Mouse (Mus musculus) ES-CJ7 (cell line): ENCODE measurements at regions not wholly inside any gene's neighbourhood (a gene's known extent, or its start where the extent isn't known, plus 50 kb on each side); places are given as distances from the start of the nearest gene placed in this dataset.
A peak's percentile ranks its signal among the peaks of the same experiment; 100 is the strongest.

Source experiments
- DNase-seq: peaks from one replicate; pipeline ENCODE4 v3.0.0; 2011; ENCODE audit warnings: low read depth, low spot score

- no peak for DNase-seq
These were observed 189.8 kb upstream of the Cxcr4 start for GRCm38 (mm10) chr1:128781871-128782270.

- no peak for DNase-seq
These were observed 189.2 kb upstream of the Cxcr4 start for GRCm38 (mm10) chr1:128781311-128781710.

GRCm38 (mm10) chr1:128779586-128780158, 187.6 kb upstream of the Cxcr4 start:
- DNase-seq = peak; percentile 70

GRCm38 (mm10) chr1:128772440-128772839, 180.3 kb upstream of the Cxcr4 start:
- no peak for DNase-seq

DNA sequence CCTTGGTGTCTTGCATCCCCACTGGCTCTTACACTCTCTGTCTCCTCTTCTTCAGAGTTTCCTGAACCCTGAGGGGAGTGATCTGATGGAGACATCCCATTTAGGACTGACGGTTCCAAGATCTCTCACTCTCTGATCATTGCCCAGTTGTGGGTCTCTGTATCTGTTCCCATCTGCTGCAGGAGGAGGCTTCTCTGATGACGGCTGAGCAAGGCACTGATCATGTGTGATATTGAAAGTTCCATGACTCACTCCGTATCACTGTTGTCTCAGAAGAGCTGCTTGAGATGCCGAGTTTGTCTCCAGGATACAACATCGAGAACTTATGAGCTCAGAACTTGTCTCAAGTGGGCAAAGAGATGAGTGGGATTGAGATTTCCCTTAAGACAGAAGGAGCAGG, 178.7 kb upstream of the Cxcr4 start:
- DNase-seq = no peak

GRCm38 (mm10) chr1:128767991-128768390, 175.9 kb upstream of the Cxcr4 start:
- no peak for DNase-seq

- DNase-seq = no peak
These were observed 175.3 kb upstream of the Cxcr4 start for GRCm38 (mm10) chr1:128767415-128767814.

DNA sequence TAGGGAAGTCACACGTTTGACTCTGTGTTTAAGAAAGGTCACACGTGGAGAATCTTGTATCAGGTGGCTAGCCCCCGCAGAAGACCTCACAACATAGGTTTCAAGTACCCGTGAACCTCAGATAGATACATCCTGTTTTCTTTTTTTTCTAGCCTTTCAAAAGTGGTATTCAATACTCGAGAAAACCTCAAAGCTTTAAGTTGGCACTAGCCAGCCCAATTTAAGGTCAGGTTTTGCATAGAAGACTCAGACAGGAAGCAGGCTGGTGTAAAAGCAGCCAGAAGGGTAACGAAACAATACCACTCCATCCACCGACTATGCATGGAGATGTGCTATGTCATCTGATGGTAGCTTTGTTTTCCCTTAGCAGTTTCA, 174.8 kb upstream of the Cxcr4 start:
- DNase-seq = no peak

DNA sequence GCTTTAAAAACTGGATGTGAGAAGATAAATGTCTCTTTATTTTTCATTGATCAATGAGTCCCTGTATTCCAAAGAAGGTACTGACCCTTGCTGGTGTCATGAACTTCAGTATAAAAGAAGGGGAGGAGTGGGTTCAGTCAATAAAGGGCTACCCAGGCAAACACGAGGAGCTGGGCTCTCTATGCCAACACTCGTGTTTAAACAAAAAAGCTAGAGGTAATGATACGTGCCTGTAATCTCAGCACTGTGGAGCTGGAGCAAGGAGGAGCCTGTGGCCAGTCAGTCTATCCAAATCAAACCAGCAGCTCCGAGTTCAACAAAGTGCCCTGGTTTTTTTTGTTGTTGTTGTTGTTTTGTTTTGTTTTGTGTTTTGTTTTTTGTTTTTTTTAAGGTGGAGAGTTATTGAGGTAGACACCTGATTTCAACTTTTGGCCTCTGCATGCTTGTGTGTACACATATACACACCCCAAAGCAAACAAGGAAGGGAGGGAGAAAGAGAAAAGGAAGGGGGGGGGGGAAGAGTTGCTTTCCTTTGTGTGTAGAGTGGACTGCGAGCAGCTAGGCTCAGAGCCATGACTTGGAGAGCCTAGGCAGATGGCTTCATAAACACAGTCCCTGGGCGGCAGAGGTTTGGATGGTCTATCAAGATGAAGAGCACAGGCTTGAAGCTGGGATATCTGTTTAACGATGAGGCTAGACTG, 174.2 kb upstream of the Cxcr4 start:
- no peak for DNase-seq

DNA sequence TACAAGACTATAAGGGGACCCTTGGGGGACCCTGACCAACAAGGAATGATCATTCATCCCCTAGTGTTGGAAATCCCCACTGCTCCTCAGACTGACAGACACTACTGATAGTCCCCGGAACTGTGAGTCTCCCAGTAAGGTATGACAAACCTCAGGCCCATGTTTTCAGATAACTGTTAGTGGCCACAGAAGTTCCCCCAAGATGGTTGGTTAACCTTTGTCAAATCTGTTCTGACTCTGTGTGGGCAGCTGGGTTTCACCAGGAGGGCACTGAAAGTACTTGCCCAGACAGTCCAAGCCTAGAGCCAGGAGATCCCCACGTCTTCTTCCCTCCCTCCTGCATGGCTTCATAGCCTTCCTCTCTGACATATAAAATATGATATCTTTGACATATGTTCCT, 173.5 kb upstream of the Cxcr4 start:
- no peak for DNase-seq

DNA sequence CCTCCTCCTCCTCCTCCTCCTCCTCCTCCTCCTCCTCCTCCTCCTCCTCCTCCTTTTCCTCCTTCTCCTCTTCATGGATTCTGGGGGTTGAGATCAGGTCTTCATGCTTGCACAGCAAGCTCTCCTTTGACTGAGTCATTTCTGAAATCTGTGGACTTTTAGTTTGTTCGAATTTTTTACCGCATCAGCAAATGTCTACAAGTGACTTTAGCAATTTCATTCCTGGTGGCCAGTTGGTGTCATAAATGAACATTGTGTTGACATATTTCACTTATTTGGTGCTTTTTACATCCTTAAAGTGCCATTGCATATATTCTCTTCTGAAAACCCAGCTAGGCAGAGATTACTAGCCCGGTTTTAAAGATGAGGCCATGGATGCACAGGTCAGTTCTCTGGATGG, 173.0 kb upstream of the Cxcr4 start:
- no peak for DNase-seq

- DNase-seq = no peak
These were observed 170.8 kb upstream of the Cxcr4 start for GRCm38 (mm10) chr1:128762854-128763253.

DNA sequence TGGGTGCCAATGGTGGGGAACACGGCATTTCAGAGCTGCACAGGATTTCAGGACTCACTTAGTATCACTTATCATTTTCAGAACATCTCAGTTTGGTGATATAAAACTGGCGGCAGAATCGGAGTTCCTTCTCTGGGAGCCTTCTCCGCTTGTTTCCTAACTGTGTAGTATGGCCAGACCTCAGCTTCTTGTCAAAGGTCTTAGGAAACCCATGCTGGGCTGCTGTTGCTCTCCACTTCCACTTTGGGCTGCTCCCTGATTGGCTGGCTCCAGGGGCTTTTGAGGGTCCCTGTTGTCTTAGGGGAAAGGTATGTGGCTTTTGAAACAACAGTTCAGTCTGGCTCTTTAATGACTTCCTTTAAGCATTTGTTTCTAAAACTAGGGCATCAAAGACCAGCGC, 170.0 kb upstream of the Cxcr4 start:
- no peak for DNase-seq

GRCm38 (mm10) chr1:128758802-128759481, 166.8 kb upstream of the Cxcr4 start:
- DNase-seq = no peak

GRCm38 (mm10) chr1:128758294-128758801, 166.3 kb upstream of the Cxcr4 start:
- no peak for DNase-seq

DNA sequence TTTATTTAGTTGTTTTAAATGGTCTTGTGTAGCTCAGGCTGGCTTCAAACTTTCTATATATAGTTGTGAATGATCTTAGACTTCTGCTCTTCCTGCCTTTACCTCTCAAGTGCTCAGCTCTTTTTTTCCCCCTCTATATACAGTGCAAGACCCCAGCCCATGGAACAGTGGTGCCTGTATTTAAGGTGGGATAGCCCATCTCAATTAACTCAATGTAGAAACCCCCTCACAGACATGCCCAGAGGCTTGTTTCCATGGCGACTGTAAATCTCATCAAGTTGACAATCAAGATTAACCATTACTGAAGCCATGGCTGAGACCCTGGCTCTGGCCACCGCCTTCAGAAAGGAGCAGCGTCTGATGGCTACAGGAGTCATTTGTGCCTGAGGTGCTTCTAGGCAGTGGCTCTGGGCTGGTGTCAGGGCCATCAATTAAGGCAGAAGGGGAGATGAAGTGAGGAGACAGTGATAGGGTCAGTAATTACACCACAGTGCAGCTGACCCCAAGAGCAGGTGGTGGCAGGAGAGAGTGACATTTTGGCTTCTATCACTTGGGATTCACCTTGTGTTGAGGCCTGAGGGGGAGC, 161.4 kb upstream of the Cxcr4 start:
- no peak for DNase-seq

GRCm38 (mm10) chr1:128749437-128749994, 157.4 kb upstream of the Cxcr4 start:
- DNase-seq = no peak

DNA sequence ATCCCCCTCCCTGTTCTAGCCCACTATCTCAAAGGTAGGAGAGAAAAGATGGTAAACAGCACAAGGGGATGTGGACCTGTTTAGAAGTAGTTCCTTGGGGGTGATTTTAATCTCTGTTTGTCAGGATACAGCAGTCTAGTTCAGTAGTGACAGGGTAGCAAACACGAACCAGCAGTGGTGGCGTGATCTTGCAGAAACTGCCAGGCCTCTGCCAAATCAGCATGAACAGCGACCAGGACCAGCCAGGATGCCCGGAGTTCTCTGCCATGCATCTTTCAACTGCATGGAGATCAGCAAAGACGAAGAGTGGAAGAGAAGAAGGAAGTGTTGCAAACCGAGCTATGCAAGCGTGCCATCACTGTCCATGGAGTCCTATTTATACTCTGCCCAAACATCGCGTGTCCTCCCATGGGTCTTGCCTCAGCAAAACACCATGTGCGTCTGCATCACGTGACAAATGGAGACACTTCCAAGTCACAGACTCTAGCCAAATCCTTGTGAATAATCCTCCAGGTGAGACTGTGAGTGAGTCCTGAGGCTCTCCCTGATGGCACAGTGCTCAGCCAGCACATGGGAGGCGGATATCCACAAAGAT, 155.2 kb upstream of the Cxcr4 start:
- DNase-seq = no peak

GRCm38 (mm10) chr1:128746461-128747009, 154.4 kb upstream of the Cxcr4 start:
- peak; percentile 46 for DNase-seq

- no peak for DNase-seq
These were observed 148.5 kb upstream of the Cxcr4 start for GRCm38 (mm10) chr1:128740616-128741015.

GRCm38 (mm10) chr1:128738152-128738551, 146.1 kb upstream of the Cxcr4 start:
- no peak for DNase-seq
